Mouse (Mus musculus) spleen, postnatal 0 days (tissue): Measurements from ENCODE around the gene Olfr955. TPM values are rescaled to one million over a fixed set of nuclear protein-coding genes. Genes with fewer than 3 reads are reported as not detected.

Experiments used
- polyA plus RNA-seq: library from polyadenylated mRNA; unstranded; fragments of >200 nt; fragmentation: Nextera tagmentation; extraction: Ambion mirVana; gene quantifications from 2 replicates; pipeline ENCODE4 v1.2.1, GENCODE M21; 2015

The Olfr955 gene
- polyA plus RNA-seq, result not detected in 2 replicates

DNA sequence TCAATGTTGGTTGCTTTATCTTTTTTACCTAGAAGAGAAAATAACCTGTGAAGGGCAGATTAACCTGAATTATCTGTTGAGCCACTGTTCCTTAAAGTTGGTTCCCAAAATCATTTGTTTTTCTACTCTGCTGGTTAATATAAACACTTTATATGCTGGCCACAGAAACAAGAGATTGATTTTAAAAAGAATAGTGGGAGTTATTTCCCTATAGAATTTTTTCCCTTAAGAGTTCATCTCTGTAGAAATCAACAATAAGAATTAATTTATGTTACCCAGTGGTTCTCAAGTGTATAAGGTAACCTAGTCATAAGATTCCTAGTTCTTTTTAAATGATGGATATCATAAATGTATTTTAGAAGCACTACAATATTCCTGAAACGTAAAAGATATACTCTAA, at the start of gene Olfr955:
Gene Olfr955, minus strand, starts transcription at position 101 of the 400 bp plus-strand sequence.

DNA sequence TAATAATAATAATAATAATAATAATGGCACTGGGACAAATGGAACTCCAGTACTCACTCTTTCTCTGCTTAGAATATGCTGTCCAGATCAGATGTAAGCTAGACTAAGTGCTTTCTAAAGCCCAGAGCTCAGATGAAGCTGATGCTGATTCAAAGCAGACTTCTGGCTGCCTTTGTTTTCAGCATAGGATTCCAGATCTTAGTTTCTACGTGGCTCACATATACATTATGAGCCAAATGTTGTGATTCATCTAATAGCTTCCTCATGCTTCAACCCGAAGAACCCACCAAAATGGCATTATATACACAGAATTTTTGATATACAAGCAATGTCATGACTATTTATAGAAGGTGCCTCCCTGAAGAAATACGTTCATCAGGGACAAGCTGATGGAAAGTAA, 43.8 kb upstream of the Olfr955 start, which contains the start of gene Olfr957:
Gene Olfr957, minus strand, starts transcription at position 279 of the 400 bp plus-strand sequence.

GRCm38 (mm10) chr9:39493895-39494294, 22.2 kb upstream of the Olfr955 start, which contains the start of gene Olfr44:
Gene Olfr44 (minus strand): TSS chr9:39493995.

DNA sequence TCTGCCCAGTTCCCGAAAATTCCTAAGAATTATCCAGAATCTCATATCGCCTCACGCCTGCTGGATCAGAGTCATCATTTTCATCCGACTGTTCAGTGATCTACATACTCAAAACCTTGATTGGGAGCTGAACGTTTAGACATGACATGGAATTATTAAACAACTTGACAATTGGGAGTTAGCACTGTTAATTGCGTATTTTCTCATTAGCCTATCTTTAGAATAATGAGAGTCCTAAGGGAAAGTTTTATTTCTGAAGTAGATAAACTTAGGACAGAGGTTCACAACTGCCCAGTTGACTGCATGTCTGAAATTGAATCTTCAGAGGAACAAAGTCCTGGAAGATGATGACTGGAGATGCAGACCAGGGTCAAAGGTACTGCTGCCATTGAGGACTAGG, 15.3 kb downstream of the Olfr955 start, which contains the start of gene Olfr954:
Gene Olfr954, plus strand, starts transcription at position 301 of the 400 bp plus-strand sequence.

DNA sequence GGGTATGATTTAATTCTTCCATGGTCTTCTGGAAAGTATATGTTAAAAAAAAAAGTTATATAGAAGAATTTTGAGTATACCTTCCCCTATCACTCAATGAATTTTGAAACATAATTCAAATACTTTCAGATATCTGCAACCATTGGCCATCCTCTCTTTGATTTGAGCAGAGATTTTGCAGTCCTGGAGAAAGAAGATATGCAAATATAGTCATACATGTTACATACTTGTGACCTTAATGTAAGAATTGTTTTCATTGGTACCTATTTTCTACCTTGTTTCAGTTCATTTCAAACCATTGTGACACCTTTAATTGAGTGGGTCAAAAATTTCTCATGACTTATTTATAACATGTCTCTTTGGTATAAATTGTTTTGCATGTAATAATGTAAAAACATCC, 44.7 kb downstream of the Olfr955 start, which contains the start of gene Olfr952:
Gene Olfr952, minus strand, starts transcription at position 101 of the 400 bp plus-strand sequence.

Other genes with a start within 250 kb of the Olfr955 start
- gene Olfr1537, start 221.9 kb downstream of the Olfr955 start, polyA plus RNA-seq, result not detected in 2 replicates
- not detected in 2 replicates for gene Olfr945, start 195.1 kb downstream of the Olfr955 start, polyA plus RNA-seq
- gene Olfr948, start 145.9 kb downstream of the Olfr955 start, polyA plus RNA-seq, result not detected in 2 replicates
- not detected in 2 replicates for gene Olfr951, start 84.5 kb downstream of the Olfr955 start, polyA plus RNA-seq
- gene Olfr952, start 44.8 kb downstream of the Olfr955 start, polyA plus RNA-seq, result not detected in 2 replicates
- gene Olfr954, start 15.2 kb downstream of the Olfr955 start, polyA plus RNA-seq, result not detected in 2 replicates
- not detected in 2 replicates for gene Olfr44, start 22.1 kb upstream of the Olfr955 start, polyA plus RNA-seq
- not detected in 2 replicates for gene Olfr957, start 43.9 kb upstream of the Olfr955 start, polyA plus RNA-seq
- not detected in 2 replicates for gene Olfr958, start 82.1 kb upstream of the Olfr955 start, polyA plus RNA-seq
- not detected in 2 replicates for gene Olfr959, start 103.6 kb upstream of the Olfr955 start, polyA plus RNA-seq
- 2.8 and 4.7 TPM in 2 replicates for gene AW551984, start 132.5 kb upstream of the Olfr955 start, polyA plus RNA-seq
- not detected in 2 replicates for gene Olfr148, start 138.7 kb upstream of the Olfr955 start, polyA plus RNA-seq
- not detected in 2 replicates for gene Olfr960, start 149.4 kb upstream of the Olfr955 start, polyA plus RNA-seq
- not detected in 2 replicates for gene Olfr961, start 173.1 kb upstream of the Olfr955 start, polyA plus RNA-seq
- not detected in 2 replicates for gene Olfr963, start 195.3 kb upstream of the Olfr955 start, polyA plus RNA-seq
- not detected in 2 replicates for gene Olfr149, start 235.2 kb upstream of the Olfr955 start, polyA plus RNA-seq
- gene Olfr965, start 239.4 kb upstream of the Olfr955 start, polyA plus RNA-seq, result not detected in 2 replicates